Mouse (Mus musculus) C2C12 (cell line): ENCODE data around the gene P2ry14.

ENCODE experiments used
- CTCF ChIP-seq: IDR thresholded peaks from one replicate; pipeline ENCODE4 v1.5.1; 2011; ENCODE audit not compliant: control insufficient read depth, insufficient read depth, insufficient read length
- MAX ChIP-seq: IDR thresholded peaks from one replicate; pipeline ENCODE4 v1.6.1; 2011; ENCODE audit warnings: mild to moderate bottlenecking, control low read depth
- MYOD1 ChIP-seq: IDR thresholded peaks from one replicate; pipeline ENCODE4 v1.6.1; 2011; ENCODE audit warnings: low read depth; ENCODE audit not compliant: control insufficient read depth, insufficient read length
- MYOG ChIP-seq: IDR thresholded peaks from one replicate; pipeline ENCODE4 v1.6.1; 2011; ENCODE audit not compliant: control insufficient read depth, insufficient read length; ENCODE audit errors: extremely low read depth
- USF1 ChIP-seq: IDR thresholded peaks from one replicate; pipeline ENCODE4 v1.6.1; 2011; ENCODE audit warnings: low read depth, mild to moderate bottlenecking, control low read depth, moderate library complexity

DNA sequence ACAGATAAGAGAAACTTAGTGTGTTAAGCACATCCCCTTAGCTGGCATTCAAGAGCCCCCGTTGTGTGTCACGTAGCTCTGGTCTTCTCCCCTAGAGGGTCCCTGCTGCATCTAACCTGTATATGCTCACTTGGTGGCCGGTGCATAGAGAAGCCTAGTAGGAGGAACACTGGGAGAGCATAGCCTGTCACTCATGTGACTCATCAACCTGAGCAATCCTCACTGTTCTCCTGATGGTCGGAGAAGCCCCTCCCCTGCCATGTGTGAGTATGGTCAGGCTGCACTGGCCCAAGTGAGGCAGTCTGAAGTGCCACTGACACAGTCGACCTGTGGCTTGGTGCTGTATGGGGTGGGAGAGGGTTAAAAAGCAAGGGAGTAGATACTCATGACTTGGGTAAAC lies 28.4 kb downstream of the P2ry14 start:
- no peak for TF ChIP-seq CTCF
- no peak for TF ChIP-seq MYOD1
- TF ChIP-seq MAX: no peak
- no peak for TF ChIP-seq USF1
- TF ChIP-seq MYOG: no peak
